10 mouse cellular contexts compared by ENCODE assay signal in the genomic region with DNA sequence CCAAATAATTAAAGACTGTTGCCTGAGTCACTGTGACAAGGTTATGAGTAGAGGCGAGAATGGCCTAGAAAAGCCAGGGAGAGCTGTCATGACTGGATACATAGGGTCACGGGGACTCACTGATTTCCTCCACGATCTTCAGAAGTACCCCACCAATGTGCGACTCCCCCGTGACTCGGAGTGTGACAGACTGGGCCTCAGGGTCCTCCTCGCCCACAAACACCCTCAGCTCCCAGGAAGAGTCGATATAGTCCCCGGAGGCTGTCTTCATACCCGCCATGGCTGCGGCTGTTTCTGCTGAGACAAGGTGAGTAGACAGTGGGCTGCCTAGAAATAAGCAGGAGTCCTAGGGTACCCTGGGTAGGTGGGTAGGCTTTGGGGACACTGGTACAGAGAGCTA. TPM values are rescaled to one million over a fixed set of nuclear protein-coding genes. Genes with fewer than 3 reads are reported as not detected.
DNase-seq lines count a peak whose midpoint lies in the region; ATAC-seq and TF ChIP-seq lines count a peak whose summit lies in the region.
"Had no signal": no experiment of that assay in that cellular context is flagged by ENCODE, and none has a peak within 500 bp of the region (broad histone marks: within the 10 kb centered on the region; RNA-seq: fewer than 3 reads in every experiment).

No protein-coding gene starts in this region.

- H3K27ac ChIP-seq in limb, embryonic 15.5 days, result 0 out of 2 replicates have a peak overlapping the region, but pooled peaks have one; percentile 17
- no peak overlapping the region for H3K27ac ChIP-seq in limb, embryonic 10.5 days
- H3K27ac ChIP-seq in cortical plate, adult 2 months (ENCODE audit: insufficient read depth, low read length), result peak overlapping the region; percentile 21; the same call in 1 of the 2 replicates
- H3K27ac ChIP-seq in heart, postnatal 0 days (ENCODE audit: low read depth), result peak overlapping the region; percentile 32
- H3K27ac ChIP-seq: forebrain, embryonic 15.5 days had no signal

- no peaks in the 10 kb centered on the region for H3K27me3 ChIP-seq in limb, embryonic 15.5 days
- no peaks in the 10 kb centered on the region for H3K27me3 ChIP-seq in limb, embryonic 10.5 days (ENCODE audit: low read depth, poor library complexity, severe bottlenecking)
- no peaks in the 10 kb centered on the region for H3K27me3 ChIP-seq in heart, postnatal 0 days (ENCODE audit: control insufficient read depth, insufficient read depth, low read length)
- H3K27me3 ChIP-seq: forebrain, embryonic 15.5 days had no signal

- no peak for TF ChIP-seq POLR2A in cortical plate, adult 2 months (IDR thresholded peaks at IDR 0.05; ENCODE audit: extremely low read depth, insufficient read depth, low read length)

- peaks cover 68% of the 10 kb centered on the region for H3K36me3 ChIP-seq in limb, embryonic 15.5 days
- H3K36me3 ChIP-seq in limb, embryonic 10.5 days, result peaks cover 88% of the 10 kb centered on the region
- peaks cover 31% of the 10 kb centered on the region for H3K36me3 ChIP-seq in heart, postnatal 0 days (replicated peaks; ENCODE audit: control insufficient read depth, insufficient read depth, low read length)

- no peaks in the 10 kb centered on the region for H3K9me3 ChIP-seq in limb, embryonic 15.5 days
- no peaks in the 10 kb centered on the region for H3K9me3 ChIP-seq in limb, embryonic 10.5 days (replicated peaks)
- no peaks in the 10 kb centered on the region for H3K9me3 ChIP-seq in heart, postnatal 0 days (replicated peaks; ENCODE audit: control insufficient read depth, low read length)
- H3K9me3 ChIP-seq: forebrain, embryonic 15.5 days had no signal

- DNase-seq in limb, embryonic 10.5 days (ENCODE audit: low spot score), result no peak
- DNase-seq in heart, postnatal 0 days (ENCODE audit: low spot score), result no peak
- peak; percentile 24 to 30 for DNase-seq in natural killer cell, adult 2 months (ENCODE audit: low spot score in 2 of 2)
- no peak for DNase-seq in retina, embryonic 14.5 days (ENCODE audit: low spot score)

- H3K4me3 ChIP-seq in limb, embryonic 15.5 days, result no peak overlapping the region
- no peak overlapping the region for H3K4me3 ChIP-seq in limb, embryonic 10.5 days
- no peak overlapping the region for H3K4me3 ChIP-seq in cortical plate, adult 2 months (ENCODE audit: insufficient read depth, low read length)
- H3K4me3 ChIP-seq in heart, postnatal 0 days (ENCODE audit: low read depth, low read length), result peak overlapping the region; percentile 17; the same call in 1 of the 2 replicates
- H3K4me3 ChIP-seq: forebrain, embryonic 15.5 days had no signal

- H3K4me2 ChIP-seq in limb, embryonic 15.5 days, result no peak overlapping the region
- H3K4me2 ChIP-seq in heart, postnatal 0 days (ENCODE audit: low read depth, low read length), result peak overlapping the region; percentile 43
- H3K4me2 ChIP-seq: forebrain, embryonic 15.5 days; midbrain, embryonic 11.5 days had no signal

- 80% methylated on average over 11 of the region's 11 CpGs for WGBS in limb, embryonic 15.5 days
- 94% methylated on average over 11 of the region's 11 CpGs for WGBS in limb, embryonic 10.5 days
- WGBS in heart, postnatal 0 days, result 84% methylated on average over 11 of the region's 11 CpGs

- H3K4me1 ChIP-seq in limb, embryonic 15.5 days, result 0 out of 2 replicates have a peak, but pooled peaks cover 2% of the 10 kb centered on the region
- no peaks in the 10 kb centered on the region for H3K4me1 ChIP-seq in limb, embryonic 10.5 days
- H3K4me1 ChIP-seq in cortical plate, adult 2 months (ENCODE audit: control insufficient read depth, insufficient read depth, low read length), result no peaks in the 10 kb centered on the region
- 0 out of 2 replicates have a peak, but pooled peaks cover 5% of the 10 kb centered on the region for H3K4me1 ChIP-seq in heart, postnatal 0 days (ENCODE audit: control insufficient read depth, insufficient read depth)
- H3K4me1 ChIP-seq: forebrain, embryonic 15.5 days had no signal

- no peak for TF ChIP-seq EP300 in heart, postnatal 0 days (IDR thresholded peaks at IDR 0.05; ENCODE audit: low read depth)

- ATAC-seq in limb, embryonic 15.5 days (ENCODE audit: insufficient number of reproducible peaks, low FRiP score, low TSS enrichment, low read depth), result no peak
- no peak for ATAC-seq in heart, postnatal 0 days (ENCODE audit: insufficient read depth, low read depth)
- no peak for ATAC-seq in cerebellum, adult (ENCODE audit: insufficient number of reproducible peaks, low FRiP score, low TSS enrichment)
- ATAC-seq: forebrain, embryonic 15.5 days had no signal

- no peak overlapping the region for H3K9ac ChIP-seq in limb, embryonic 15.5 days
- 0 out of 2 replicates have a peak overlapping the region, but pooled peaks have one; percentile 5 for H3K9ac ChIP-seq in heart, postnatal 0 days (replicated peaks; ENCODE audit: low read depth, low read length)
- H3K9ac ChIP-seq: forebrain, embryonic 15.5 days had no signal

- no peak for TF ChIP-seq CTCF in cortical plate, adult 2 months (IDR thresholded peaks at IDR 0.05; ENCODE audit: extremely low read depth, insufficient read depth, low read length)
- TF ChIP-seq CTCF in heart, postnatal 0 days (IDR thresholded peaks at IDR 0.05; ENCODE audit: low read depth), result no peak

RNA-seq across cellular contexts. Expression of a gene that starts 0.7 kb away (rescaled TPM):
- 13.1 TPM in 2 replicates for polyA plus RNA-seq in limb, embryonic 15.5 days (2015; fragmentation: Nextera tagmentation; extraction: Ambion mirVana)
- 7.0 and 7.5 TPM in 2 replicates for polyA plus RNA-seq in limb, embryonic 10.5 days (2016; fragmentation: Nextera tagmentation; extraction: Ambion mirVana)
- polyA plus RNA-seq in cortical plate, adult 2 months (2012; rRNA removed), result 5.6 and 6.0 TPM in 2 replicates
- 8.9 and 11.1 TPM in 2 replicates for total RNA-seq in heart, postnatal 0 days (2014; rRNA removed; ENCODE audit: low replicate concordance)
- polyA plus RNA-seq in heart, postnatal 0 days (2015; fragmentation: Nextera tagmentation; extraction: Ambion mirVana), result 4.9 and 5.1 TPM in 2 replicates

RNA-seq across cellular contexts. Expression of a gene that starts 21.2 kb away (rescaled TPM):
- polyA plus RNA-seq in limb, embryonic 15.5 days (2015; fragmentation: Nextera tagmentation; extraction: Ambion mirVana), result 207 and 226 TPM in 2 replicates
- 455 and 483 TPM in 2 replicates for polyA plus RNA-seq in limb, embryonic 10.5 days (2016; fragmentation: Nextera tagmentation; extraction: Ambion mirVana)
- polyA plus RNA-seq in cortical plate, adult 2 months (2012; rRNA removed), result 133 and 140 TPM in 2 replicates
- total RNA-seq in heart, postnatal 0 days (2014; rRNA removed; ENCODE audit: low replicate concordance), result 94.6 and 99.7 TPM in 2 replicates
- 98.3 and 98.5 TPM in 2 replicates for polyA plus RNA-seq in heart, postnatal 0 days (2015; fragmentation: Nextera tagmentation; extraction: Ambion mirVana)

RNA-seq across cellular contexts. Expression of a gene that starts 22.6 kb away (rescaled TPM):
- 11.9 and 12.2 TPM in 2 replicates for polyA plus RNA-seq in limb, embryonic 15.5 days (2015; fragmentation: Nextera tagmentation; extraction: Ambion mirVana)
- polyA plus RNA-seq in limb, embryonic 10.5 days (2016; fragmentation: Nextera tagmentation; extraction: Ambion mirVana), result 7.4 and 10.6 TPM in 2 replicates
- 24.2 and 25.8 TPM in 2 replicates for polyA plus RNA-seq in cortical plate, adult 2 months (2012; rRNA removed)
- total RNA-seq in heart, postnatal 0 days (2014; rRNA removed; ENCODE audit: low replicate concordance), result 12.6 and 32.0 TPM in 2 replicates
- polyA plus RNA-seq in heart, postnatal 0 days (2015; fragmentation: Nextera tagmentation; extraction: Ambion mirVana), result 27.1 and 28.4 TPM in 2 replicates
- total RNA-seq: common myeloid progenitor, adult 5-6 weeks had no signal

RNA-seq across cellular contexts. Expression of a gene that starts 22.6 kb away (rescaled TPM):
- polyA plus RNA-seq in limb, embryonic 15.5 days (2015; fragmentation: Nextera tagmentation; extraction: Ambion mirVana), result 21.7 and 24.1 TPM in 2 replicates
- 21.1 and 21.2 TPM in 2 replicates for polyA plus RNA-seq in limb, embryonic 10.5 days (2016; fragmentation: Nextera tagmentation; extraction: Ambion mirVana)
- polyA plus RNA-seq in cortical plate, adult 2 months (2012; rRNA removed), result 13.4 and 13.9 TPM in 2 replicates
- 42.1 and 45.3 TPM in 2 replicates for total RNA-seq in heart, postnatal 0 days (2014; rRNA removed; ENCODE audit: low replicate concordance)
- polyA plus RNA-seq in heart, postnatal 0 days (2015; fragmentation: Nextera tagmentation; extraction: Ambion mirVana), result 48.1 and 49.5 TPM in 2 replicates

RNA-seq across cellular contexts. Expression of a gene that starts 26.2 kb away (rescaled TPM):
- polyA plus RNA-seq in limb, embryonic 15.5 days (2015; fragmentation: Nextera tagmentation; extraction: Ambion mirVana), result 23.8 and 30.6 TPM in 2 replicates
- 17.4 and 19.4 TPM in 2 replicates for polyA plus RNA-seq in limb, embryonic 10.5 days (2016; fragmentation: Nextera tagmentation; extraction: Ambion mirVana)
- 39.1 and 40.3 TPM in 2 replicates for polyA plus RNA-seq in cortical plate, adult 2 months (2012; rRNA removed)
- total RNA-seq in heart, postnatal 0 days (2014; rRNA removed; ENCODE audit: low replicate concordance), result 51.4 and 75.2 TPM in 2 replicates
- polyA plus RNA-seq in heart, postnatal 0 days (2015; fragmentation: Nextera tagmentation; extraction: Ambion mirVana), result 58.5 and 59.7 TPM in 2 replicates

Comparison
In these comparisons a context has a peak if more than half of its experiments do, and no peak if none do; other contexts are left out.
1. DNase-seq: peak in natural killer cell, adult 2 months (2 of 2); none in limb, embryonic 10.5 days (single experiment), heart, postnatal 0 days (single experiment) and retina, embryonic 14.5 days (single experiment).